Mouse (Mus musculus) kidney, embryonic 14.5 days (tissue): ENCODE measurements around the gene Tstd2. TPM values are rescaled to one million over a fixed set of nuclear protein-coding genes. Genes with fewer than 3 reads are reported as not detected.

ENCODE experiments used
- ATAC-seq: fragments of 200-750 bp; cut with Nextera tagmentation; 2 replicates; pipeline ENCODE4 v1.8.0; 2017; ENCODE audit warnings: moderate number of reproducible peaks, mild to moderate bottlenecking, moderate TSS enrichment, moderate library complexity; ENCODE audit not compliant: low FRiP score, low TSS enrichment
- H3K27ac ChIP-seq: fragments of 300-500 bp; sonication (generic); 2 replicates; pipeline ENCODE4 v1.5.1; 2014; ENCODE audit warnings: low read depth, mild to moderate bottlenecking, low read length, moderate library complexity, mixed read lengths
- H3K27me3 ChIP-seq: fragments of 300-500 bp; sonication (generic); 2 replicates; pipeline ENCODE4 v1.6.1; 2014; ENCODE audit warnings: mild to moderate bottlenecking, low read length; ENCODE audit not compliant: control insufficient read depth, insufficient read depth
- H3K36me3 ChIP-seq: fragments of 300-500 bp; sonication (generic); 2 replicates; pipeline ENCODE4 v1.6.1; 2014; ENCODE audit warnings: low read length, mixed read lengths; ENCODE audit not compliant: control insufficient read depth, insufficient read depth
- H3K4me1 ChIP-seq: fragments of 300-500 bp; sonication (generic); 2 replicates; pipeline ENCODE4 v1.6.1; 2014; ENCODE audit warnings: low read length, mixed read lengths; ENCODE audit not compliant: control insufficient read depth, insufficient read depth
- H3K4me2 ChIP-seq: fragments of 300-500 bp; sonication (generic); replicated peaks from 2 replicates; pipeline ENCODE4 v1.6.1; 2014; ENCODE audit warnings: low read depth, mild to moderate bottlenecking, low read length
- H3K4me3 ChIP-seq: fragments of 300-500 bp; sonication (generic); 2 replicates; pipeline ENCODE4 v1.5.1; 2014; ENCODE audit warnings: mild to moderate bottlenecking, low read length
- H3K9ac ChIP-seq: fragments of 300-500 bp; sonication (generic); 2 replicates; pipeline ENCODE4 v1.6.1; 2014; ENCODE audit warnings: low read depth, mild to moderate bottlenecking, low read length, moderate library complexity
- H3K9me3 ChIP-seq: fragments of 300-500 bp; sonication (generic); 2 replicates; pipeline ENCODE4 v1.6.1; 2016; ENCODE audit warnings: low read length; ENCODE audit not compliant: control insufficient read depth
- WGBS: fragments of 180-500 bp; shearing (Covaris S2); extraction: QIAGEN DNeasy Blood & Tissue Kit; methylation state at CpG from one replicate; pipeline ENCODE4 v1.1.7; 2014; 5-methylcytosine and 5-hydroxymethylcytosine counted together
- polyA plus RNA-seq: library from polyadenylated mRNA; unstranded; fragments of >200 nt; fragmentation: Nextera tagmentation; extraction: Ambion mirVana; gene quantifications from 2 replicates; pipeline ENCODE4 v1.2.1, GENCODE M21; 2014

Tstd2 gene
- polyA plus RNA-seq, 1 experiment from 2014 or later: 46.0 TPM

- no peak overlapping the region for H3K4me2 ChIP-seq
- no peak overlapping the region for H3K4me3 ChIP-seq
- no peaks in the 10 kb centered on the region for H3K9me3 ChIP-seq
- WGBS: 61% methylated on average over 11 of the region's 11 CpGs
- no peak overlapping the region for H3K27ac ChIP-seq
- no peak for ATAC-seq
- no peak overlapping the region for H3K9ac ChIP-seq
- 0 out of 2 replicates have a peak, but pooled peaks cover 4% of the 10 kb centered on the region for H3K4me1 ChIP-seq
- no peaks in the 10 kb centered on the region for H3K36me3 ChIP-seq
- H3K27me3 ChIP-seq: no peaks in the 10 kb centered on the region; the same call in 1 of the 2 replicates
Observed at GRCm38 (mm10) chr4:46082555-46082954, 55.9 kb downstream of the Tstd2 start.

GRCm38 (mm10) chr4:46080261-46080660, 58.2 kb downstream of the Tstd2 start:
- 91% methylated on average over 4 of the region's 4 CpGs for WGBS
- no peak overlapping the region for H3K27ac ChIP-seq
- no peaks in the 10 kb centered on the region for H3K9me3 ChIP-seq
- no peaks in the 10 kb centered on the region for H3K36me3 ChIP-seq
- no peak overlapping the region for H3K9ac ChIP-seq
- no peak overlapping the region for H3K4me3 ChIP-seq
- peaks cover 9% of the 10 kb centered on the region; the same call in 1 of the 2 replicates for H3K4me1 ChIP-seq
- H3K27me3 ChIP-seq: no peaks in the 10 kb centered on the region; the same call in 1 of the 2 replicates
- no peak overlapping the region for H3K4me2 ChIP-seq
- no peak for ATAC-seq

GRCm38 (mm10) chr4:46076892-46077291, 61.6 kb downstream of the Tstd2 start:
- no peaks in the 10 kb centered on the region; the same call in 1 of the 2 replicates for H3K27me3 ChIP-seq
- ATAC-seq: no peak
- no peak overlapping the region for H3K9ac ChIP-seq
- peaks cover 5% of the 10 kb centered on the region; the same call in 1 of the 2 replicates for H3K4me1 ChIP-seq
- H3K4me3 ChIP-seq: no peak overlapping the region
- no peak overlapping the region for H3K27ac ChIP-seq
- no peaks in the 10 kb centered on the region for H3K9me3 ChIP-seq
- H3K4me2 ChIP-seq: no peak overlapping the region
- no peaks in the 10 kb centered on the region for H3K36me3 ChIP-seq
- WGBS: 62% methylated on average over 2 of the region's 2 CpGs

- WGBS: 80% methylated on average over 3 of the region's 3 CpGs
- H3K4me3 ChIP-seq: no peak overlapping the region
Observed at GRCm38 (mm10) chr4:46075664-46076063, 62.8 kb downstream of the Tstd2 start.

GRCm38 (mm10) chr4:46073736-46074135, 64.8 kb downstream of the Tstd2 start:
- H3K27me3 ChIP-seq: no peaks in the 10 kb centered on the region; the same call in 1 of the 2 replicates
- H3K4me1 ChIP-seq: peaks cover 5% of the 10 kb centered on the region; the same call in 1 of the 2 replicates
- H3K4me3 ChIP-seq: no peak overlapping the region
- ATAC-seq: no peak
- H3K9ac ChIP-seq: no peak overlapping the region
- no peak overlapping the region for H3K4me2 ChIP-seq
- WGBS: 63% methylated on average over 4 of the region's 4 CpGs
- no peak overlapping the region for H3K27ac ChIP-seq
- H3K36me3 ChIP-seq: no peaks in the 10 kb centered on the region
- H3K9me3 ChIP-seq: no peaks in the 10 kb centered on the region

More at GRCm38 (mm10) chr4:46075664-46076063, 62.8 kb downstream of the Tstd2 start:
- no peak overlapping the region for H3K4me2 ChIP-seq
- peaks cover 5% of the 10 kb centered on the region; the same call in 1 of the 2 replicates for H3K4me1 ChIP-seq
- H3K9me3 ChIP-seq: no peaks in the 10 kb centered on the region
- H3K27me3 ChIP-seq: no peaks in the 10 kb centered on the region; the same call in 1 of the 2 replicates
- no peak for ATAC-seq
- H3K36me3 ChIP-seq: no peaks in the 10 kb centered on the region
- no peak overlapping the region for H3K9ac ChIP-seq
- H3K27ac ChIP-seq: no peak overlapping the region

- Histone ChIP-seq H3K27me3 (no peaks in the 10 kb centered on the region; the same call in 1 of the 2 replicates), H3K9me3 (no peaks in the 10 kb centered on the region), H3K4me3 (no peak overlapping the region), H3K36me3 (no peaks in the 10 kb centered on the region), H3K4me2 (no peak overlapping the region), H3K4me1 (peaks cover 5% of the 10 kb centered on the region; the same call in 1 of the 2 replicates), H3K9ac (no peak overlapping the region), H3K27ac (no peak overlapping the region)
- 88% methylated on average over 6 of the region's 6 CpGs for WGBS
- no peak for ATAC-seq
Observed at GRCm38 (mm10) chr4:46072631-46073030, 65.9 kb downstream of the Tstd2 start.

- Histone ChIP-seq H3K36me3 (no peaks in the 10 kb centered on the region), H3K27me3 (no peaks in the 10 kb centered on the region), H3K4me3 (no peak overlapping the region), H3K9me3 (no peaks in the 10 kb centered on the region), H3K4me1 (no peaks in the 10 kb centered on the region), H3K9ac (no peak overlapping the region), H3K27ac (peak overlapping the region; percentile 13; the same call in 1 of the 2 replicates), H3K4me2 (no peak overlapping the region)
- peak; percentile 83 for ATAC-seq
- WGBS: 44% methylated on average over 6 of the region's 6 CpGs
Observed at GRCm38 (mm10) chr4:46069851-46070482, 68.5 kb downstream of the Tstd2 start.

- H3K9ac ChIP-seq: no peak overlapping the region
- H3K27ac ChIP-seq: no peak overlapping the region
- peaks cover 8% of the 10 kb centered on the region; the same call in 1 of the 2 replicates for H3K4me1 ChIP-seq
Observed at GRCm38 (mm10) chr4:46068573-46068972, 69.9 kb downstream of the Tstd2 start.

GRCm38 (mm10) chr4:46068060-46068459, 70.4 kb downstream of the Tstd2 start:
- H3K4me3 ChIP-seq: no peak overlapping the region
- H3K27me3 ChIP-seq: no peaks in the 10 kb centered on the region
- H3K4me1 ChIP-seq: peaks cover 8% of the 10 kb centered on the region; the same call in 1 of the 2 replicates
- H3K9me3 ChIP-seq: no peaks in the 10 kb centered on the region
- 61% methylated on average over 3 of the region's 3 CpGs for WGBS
- H3K36me3 ChIP-seq: no peaks in the 10 kb centered on the region
- no peak overlapping the region for H3K4me2 ChIP-seq
- no peak for ATAC-seq
- no peak overlapping the region for H3K27ac ChIP-seq
- no peak overlapping the region for H3K9ac ChIP-seq

More at GRCm38 (mm10) chr4:46068573-46068972, 69.9 kb downstream of the Tstd2 start:
- H3K27me3 ChIP-seq: no peaks in the 10 kb centered on the region
- no peak overlapping the region for H3K4me3 ChIP-seq
- no peaks in the 10 kb centered on the region for H3K9me3 ChIP-seq
- 36% methylated on average over 1 of the region's 1 CpGs for WGBS
- ATAC-seq: no peak
- no peaks in the 10 kb centered on the region for H3K36me3 ChIP-seq
- H3K4me2 ChIP-seq: no peak overlapping the region
